Comparison of ENCODE assay signal across 28 mouse cellular contexts in the genomic region with DNA sequence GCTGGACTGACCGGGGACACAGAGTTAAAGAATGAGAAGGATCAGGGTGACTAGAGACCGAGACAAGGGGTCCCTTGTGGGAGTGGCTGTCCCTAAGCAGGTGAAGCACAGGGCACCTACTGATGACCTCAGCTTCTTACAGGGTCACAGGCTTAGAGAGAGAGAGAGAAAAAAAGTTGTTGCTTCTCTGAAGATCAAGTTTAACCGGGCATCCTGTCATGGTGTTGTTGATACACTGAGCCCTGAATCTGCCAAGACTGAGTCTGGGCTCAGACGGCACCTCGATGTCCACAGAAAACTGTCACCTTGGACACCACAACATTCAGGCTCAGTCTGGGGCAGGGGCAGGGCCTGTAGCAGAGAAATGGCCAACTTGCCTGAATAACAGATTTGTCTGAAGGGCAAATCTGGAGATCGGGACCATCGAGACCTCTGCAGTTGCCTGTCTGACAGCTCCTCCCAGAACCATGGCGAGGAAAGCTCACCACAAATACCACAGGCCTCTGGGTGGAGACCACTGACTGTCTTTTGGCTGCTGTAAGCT. TPM values are rescaled to one million over a fixed set of nuclear protein-coding genes. Genes with fewer than 3 reads are reported as not detected.
A peak's percentile ranks its signal among the peaks of the same experiment; 100 is the strongest.
DNase-seq lines count a peak whose midpoint lies in the region; ATAC-seq and TF ChIP-seq lines count a peak whose summit lies in the region.
"Had no signal": no experiment of that assay in that cellular context is flagged by ENCODE, and none has a peak within 500 bp of the region (broad histone marks: within the 10 kb centered on the region; RNA-seq: fewer than 3 reads in every experiment).

No protein-coding gene starts in this region.

- peak; percentile 49 for ATAC-seq in common myeloid progenitor, adult 5-6 weeks (replicated peaks; ENCODE audit: low read depth, poor library complexity, severe bottlenecking)
- 0 out of 2 replicates have a peak, but pooled peaks have one; percentile 4 for ATAC-seq in monocyte, adult 5-6 weeks (replicated peaks; ENCODE audit: insufficient number of reproducible peaks, low FRiP score, low TSS enrichment, poor library complexity, severe bottlenecking)
- no peak for ATAC-seq in hindbrain, embryonic 16.5 days
- no peak for ATAC-seq in forebrain, embryonic 11.5 days (replicated peaks; ENCODE audit: low FRiP score)
- ATAC-seq: forebrain, postnatal 0 days; liver, postnatal 0 days; midbrain, embryonic 13.5 days had no signal

- WGBS in spleen, adult 2 months: 30% methylated on average over 8 of the region's 8 CpGs
- WGBS in hindbrain, embryonic 16.5 days: 58% methylated on average over 8 of the region's 8 CpGs
- 61% methylated on average over 8 of the region's 8 CpGs for WGBS in forebrain, embryonic 11.5 days

- peaks cover 6% of the 10 kb centered on the region for H3K9me3 ChIP-seq in hindbrain, embryonic 16.5 days (ENCODE audit: control insufficient read depth, low read length)
- H3K9me3 ChIP-seq in forebrain, embryonic 11.5 days (ENCODE audit: control insufficient read depth, low read length): no peaks in the 10 kb centered on the region
- H3K9me3 ChIP-seq: heart, embryonic 15.5 days had no signal

- TF ChIP-seq CTCF in spleen, adult 2 months (IDR thresholded peaks at IDR 0.05; ENCODE audit: extremely low read depth, insufficient read depth, insufficient read length, insufficient replicate concordance): no peak

- H3K9ac ChIP-seq in hindbrain, embryonic 16.5 days (ENCODE audit: low read depth, low read length): no peak overlapping the region
- H3K9ac ChIP-seq in forebrain, embryonic 11.5 days (ENCODE audit: low read length): no peak overlapping the region
- H3K9ac ChIP-seq: forebrain, postnatal 0 days; heart, embryonic 15.5 days; hindbrain, embryonic 13.5 days; limb, embryonic 12.5 days; liver, postnatal 0 days; midbrain, embryonic 13.5 days; neural tube, embryonic 15.5 days had no signal

- no peaks in the 10 kb centered on the region for H3K27me3 ChIP-seq in spleen, adult 2 months (ENCODE audit: control insufficient read depth, insufficient read depth, low read length)
- H3K27me3 ChIP-seq in hindbrain, embryonic 16.5 days (replicated peaks; ENCODE audit: control insufficient read depth, insufficient read depth, low read length): no peaks in the 10 kb centered on the region
- H3K27me3 ChIP-seq in forebrain, embryonic 11.5 days (ENCODE audit: control insufficient read depth, insufficient read depth, low read length): no peaks in the 10 kb centered on the region
- H3K27me3 ChIP-seq: heart, embryonic 15.5 days; megakaryocyte, embryonic 14.5 days; midbrain, embryonic 13.5 days; neural tube, embryonic 15.5 days had no signal

- H3K36me3 ChIP-seq in spleen, adult 2 months (ENCODE audit: control insufficient read depth, insufficient read depth, low read length): no peaks in the 10 kb centered on the region
- no peaks in the 10 kb centered on the region for H3K36me3 ChIP-seq in hindbrain, embryonic 16.5 days (ENCODE audit: control insufficient read depth, insufficient read depth, low read length)
- H3K36me3 ChIP-seq in forebrain, embryonic 11.5 days (ENCODE audit: control insufficient read depth, insufficient read depth, low read length): no peaks in the 10 kb centered on the region
- H3K36me3 ChIP-seq: heart, embryonic 15.5 days; hindbrain, embryonic 13.5 days; limb, embryonic 12.5 days; midbrain, embryonic 13.5 days; neural tube, embryonic 15.5 days had no signal

- H3K4me3 ChIP-seq in spleen, adult 2 months (ENCODE audit: extremely low read depth, insufficient read depth, insufficient read length): peak overlapping the region; percentile 20; the same call in 1 of the 2 replicates
- no peak overlapping the region for H3K4me3 ChIP-seq in hindbrain, embryonic 16.5 days (ENCODE audit: low read length)
- no peak overlapping the region for H3K4me3 ChIP-seq in forebrain, embryonic 11.5 days (ENCODE audit: low read depth, low read length)
- H3K4me3 ChIP-seq: heart, adult 2 months; heart, embryonic 15.5 days; hindbrain, embryonic 13.5 days; limb, embryonic 12.5 days; megakaryocyte, embryonic 14.5 days; midbrain, embryonic 13.5 days; neural tube, embryonic 15.5 days had no signal

- H3K4me1 ChIP-seq in spleen, adult 2 months (ENCODE audit: control insufficient read depth, insufficient read depth, insufficient read length): peaks cover 6% of the 10 kb centered on the region; the same call in 1 of the 2 replicates
- no peaks in the 10 kb centered on the region for H3K4me1 ChIP-seq in hindbrain, embryonic 16.5 days (ENCODE audit: control insufficient read depth, insufficient read depth, low read depth, low read length)
- H3K4me1 ChIP-seq in forebrain, embryonic 11.5 days (replicated peaks; ENCODE audit: control insufficient read depth, insufficient read depth, low read length): no peaks in the 10 kb centered on the region
- H3K4me1 ChIP-seq: hindbrain, embryonic 13.5 days; midbrain, embryonic 13.5 days; neural tube, embryonic 15.5 days had no signal

- H3K4me2 ChIP-seq in hindbrain, embryonic 16.5 days (ENCODE audit: low read length): no peak overlapping the region
- H3K4me2 ChIP-seq in forebrain, embryonic 11.5 days (ENCODE audit: low read depth, low read length, severe bottlenecking): no peak overlapping the region
- H3K4me2 ChIP-seq: heart, embryonic 15.5 days; hindbrain, embryonic 13.5 days; limb, embryonic 12.5 days; liver, embryonic 11.5 days; midbrain, embryonic 13.5 days; neural tube, embryonic 15.5 days had no signal

- TF ChIP-seq POLR2A in spleen, adult 2 months (IDR thresholded peaks at IDR 0.05; ENCODE audit: low read depth, low read length): no peak

- H3K27ac ChIP-seq in spleen, adult 2 months (ENCODE audit: insufficient read depth, low read length): peak overlapping the region; percentile 59
- H3K27ac ChIP-seq in hindbrain, embryonic 16.5 days (ENCODE audit: low read depth, low read length): no peak overlapping the region
- H3K27ac ChIP-seq in forebrain, embryonic 11.5 days (ENCODE audit: low read depth, low read length): no peak overlapping the region
- H3K27ac ChIP-seq: heart, adult 2 months; heart, embryonic 15.5 days; hindbrain, embryonic 13.5 days; limb, embryonic 12.5 days; midbrain, embryonic 13.5 days; neural tube, embryonic 15.5 days had no signal

- peak in 1 of 2 experiments; percentile 14 for DNase-seq in spleen, adult 2 months (ENCODE audit: low read depth in 1 of 2, low spot score in 2 of 2)
- DNase-seq in spleen, postnatal 14 days (ENCODE audit: low spot score in 2 of 2): no peak
- no peak for DNase-seq in forebrain, embryonic 11.5 days (ENCODE audit: low spot score)
- DNase-seq in cerebellum, postnatal 4 days (ENCODE audit: low spot score in 2 of 2): no peak
- DNase-seq: cerebellum, adult 11 months; cerebellum, postnatal 10 days; embryo, embryonic 11 days; forebrain, postnatal 0 days; gastrocnemius, postnatal 14 days; heart, adult 2 months; heart, postnatal 36 days; kidney, postnatal 25 days; liver, postnatal 0 days; lung, postnatal 10 days; right cerebral cortex, adult 18-20 months; right cerebral cortex, postnatal 4 days; thymus, adult 18-20 months; thymus, postnatal 4 days had no signal

RNA-seq across cellular contexts. Expression of a gene that starts 13.7 kb away (rescaled TPM):
- polyA plus RNA-seq in spleen, adult 2 months (2012; rRNA removed): 5.3 and 6.7 TPM in 2 replicates
- total RNA-seq in common myeloid progenitor, adult 5-6 weeks (2017): 0.09 TPM in 1 of 2 replicates, not detected in the other
- total RNA-seq in monocyte, adult 5-6 weeks (2017): 0.21 to 0.58 TPM in 2 of 3 replicates, not detected in the other
- polyA plus RNA-seq in hindbrain, embryonic 16.5 days (2015; fragmentation: Nextera tagmentation; extraction: Ambion mirVana): 0.19 and 0.70 TPM in 2 replicates
- polyA plus RNA-seq in forebrain, embryonic 11.5 days (2014; fragmentation: Nextera tagmentation; extraction: Ambion mirVana): 0.72 and 1.00 TPM in 2 replicates

Comparison
In these comparisons a context has a peak if more than half of its experiments do, and no peak if none do; other contexts are left out.
1. ATAC-seq: peak in common myeloid progenitor, adult 5-6 weeks (single experiment) and monocyte, adult 5-6 weeks (single experiment); none in hindbrain, embryonic 16.5 days (single experiment) and forebrain, embryonic 11.5 days (single experiment).